Mouse (Mus musculus) midbrain, embryonic 13.5 days (tissue): ENCODE data around the gene Yy1. TPM values are rescaled to one million over a fixed set of nuclear protein-coding genes. Genes with fewer than 3 reads are reported as not detected.

Experiments used
- ATAC-seq: fragments of 200-750 bp; cut with Nextera tagmentation; 2 replicates; pipeline ENCODE4 v1.8.0; 2017; ENCODE audit warnings: mild to moderate bottlenecking, moderate TSS enrichment, moderate library complexity
- H3K27ac ChIP-seq: fragments of 300-500 bp; sonication (generic); 2 replicates; pipeline ENCODE4 v1.5.1; 2015; ENCODE audit warnings: inconsistent platforms, mild to moderate bottlenecking, moderate library complexity
- H3K27me3 ChIP-seq: fragments of 300-500 bp; sonication (generic); 2 replicates; pipeline ENCODE4 v1.6.1; 2015; ENCODE audit warnings: mild to moderate bottlenecking, inconsistent platforms
- H3K36me3 ChIP-seq: fragments of 300-500 bp; sonication (generic); 2 replicates; pipeline ENCODE4 v1.6.1; 2015; ENCODE audit warnings: mild to moderate bottlenecking, inconsistent platforms
- H3K4me1 ChIP-seq: fragments of 300-500 bp; sonication (generic); replicated peaks from 2 replicates; pipeline ENCODE4 v1.6.1; 2015; ENCODE audit warnings: inconsistent platforms
- H3K4me2 ChIP-seq: fragments of 300-500 bp; sonication (generic); replicated peaks from 2 replicates; pipeline ENCODE4 v1.6.1; 2015; ENCODE audit warnings: moderate library complexity, mild to moderate bottlenecking, inconsistent platforms
- H3K4me3 ChIP-seq: fragments of 300-500 bp; sonication (generic); replicated peaks from 2 replicates; pipeline ENCODE4 v1.5.1; 2015; ENCODE audit warnings: mild to moderate bottlenecking, inconsistent platforms
- H3K9ac ChIP-seq: fragments of 300-500 bp; sonication (generic); replicated peaks from 2 replicates; pipeline ENCODE4 v1.6.1; 2015; ENCODE audit warnings: mild to moderate bottlenecking, inconsistent platforms
- H3K9me3 ChIP-seq: fragments of 300-500 bp; sonication (generic); 2 replicates; pipeline ENCODE4 v1.6.1; 2016; ENCODE audit warnings: mild to moderate bottlenecking, inconsistent platforms
- WGBS: fragments of 180-500 bp; shearing (Covaris S2); methylation state at CpG from one replicate; pipeline ENCODE4 v1.1.7; 2015; 5-methylcytosine and 5-hydroxymethylcytosine counted together
- polyA plus RNA-seq: library from polyadenylated mRNA; unstranded; fragments of >200 nt; fragmentation: Nextera tagmentation; extraction: Ambion mirVana; gene quantifications from 2 replicates; pipeline ENCODE4 v1.2.1, GENCODE M21; 2015

Gene Yy1
- polyA plus RNA-seq, 1 experiment from 2014 or later = 14.7 TPM

DNA sequence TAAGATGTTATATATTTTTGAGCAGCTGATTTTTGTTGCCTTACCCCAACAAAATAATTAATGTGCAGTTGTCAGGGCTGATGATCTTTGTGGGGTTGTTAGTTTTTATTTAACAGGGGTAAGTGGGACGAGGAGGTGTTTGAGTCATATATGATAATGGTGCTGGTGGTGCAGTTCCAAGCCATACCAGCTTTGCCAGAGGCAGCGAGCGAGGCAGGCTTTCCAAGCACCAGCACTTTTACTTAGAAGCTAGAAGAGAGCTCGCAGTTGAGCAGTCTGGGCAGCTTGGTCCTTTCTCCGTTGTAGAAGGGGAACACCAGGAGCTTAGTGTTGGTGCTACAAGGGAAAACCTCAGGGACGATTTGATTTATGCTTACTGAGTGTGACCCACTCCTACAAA lies 19.7 kb downstream of the Yy1 start:
- Histone ChIP-seq H3K4me3 (no peak overlapping the region), H3K9me3 (no peaks in the 10 kb centered on the region), H3K4me2 (no peak overlapping the region), H3K27ac (no peak overlapping the region), H3K9ac (no peak overlapping the region), H3K36me3 (peaks cover 28% of the 10 kb centered on the region), H3K27me3 (no peaks in the 10 kb centered on the region), H3K4me1 (0 out of 2 replicates have a peak, but pooled peaks cover 4% of the 10 kb centered on the region)
- no peak for ATAC-seq
- WGBS = 89% methylated on average over 6 of the region's 6 CpGs

GRCm38 (mm10) chr12:108814470-108814869 lies 21.7 kb downstream of the Yy1 start:
- 0 out of 2 replicates have a peak, but pooled peaks cover 4% of the 10 kb centered on the region for H3K4me1 ChIP-seq
- H3K4me3 ChIP-seq = no peak overlapping the region
- H3K27ac ChIP-seq = no peak overlapping the region
- H3K9ac ChIP-seq = no peak overlapping the region
- ATAC-seq = no peak
- no peak overlapping the region for H3K4me2 ChIP-seq
- 97% methylated on average over 6 of the region's 6 CpGs for WGBS
- no peaks in the 10 kb centered on the region for H3K27me3 ChIP-seq
- peaks cover 31% of the 10 kb centered on the region for H3K36me3 ChIP-seq
- no peaks in the 10 kb centered on the region for H3K9me3 ChIP-seq

- H3K27me3 ChIP-seq = no peaks in the 10 kb centered on the region
- no peak overlapping the region for H3K4me2 ChIP-seq
- ATAC-seq = no peak
- H3K4me3 ChIP-seq = no peak overlapping the region
- H3K9ac ChIP-seq = no peak overlapping the region
- peaks cover 31% of the 10 kb centered on the region for H3K36me3 ChIP-seq
- WGBS = 90% methylated on average over 11 of the region's 11 CpGs
- H3K4me1 ChIP-seq = 0 out of 2 replicates have a peak, but pooled peaks cover 4% of the 10 kb centered on the region
- no peaks in the 10 kb centered on the region for H3K9me3 ChIP-seq
- H3K27ac ChIP-seq = no peak overlapping the region
Observed at GRCm38 (mm10) chr12:108816569-108816968, 23.8 kb downstream of the Yy1 start.

GRCm38 (mm10) chr12:108820461-108820860 lies 27.7 kb downstream of the Yy1 start:
- H3K4me3 ChIP-seq = no peak overlapping the region
- peaks cover 14% of the 10 kb centered on the region for H3K36me3 ChIP-seq
- WGBS = 93% methylated on average over 4 of the region's 4 CpGs
- no peaks in the 10 kb centered on the region for H3K4me1 ChIP-seq
- no peaks in the 10 kb centered on the region for H3K27me3 ChIP-seq
- no peak overlapping the region for H3K9ac ChIP-seq
- H3K9me3 ChIP-seq = no peaks in the 10 kb centered on the region
- H3K27ac ChIP-seq = no peak overlapping the region
- H3K4me2 ChIP-seq = no peak overlapping the region
- ATAC-seq = no peak

DNA sequence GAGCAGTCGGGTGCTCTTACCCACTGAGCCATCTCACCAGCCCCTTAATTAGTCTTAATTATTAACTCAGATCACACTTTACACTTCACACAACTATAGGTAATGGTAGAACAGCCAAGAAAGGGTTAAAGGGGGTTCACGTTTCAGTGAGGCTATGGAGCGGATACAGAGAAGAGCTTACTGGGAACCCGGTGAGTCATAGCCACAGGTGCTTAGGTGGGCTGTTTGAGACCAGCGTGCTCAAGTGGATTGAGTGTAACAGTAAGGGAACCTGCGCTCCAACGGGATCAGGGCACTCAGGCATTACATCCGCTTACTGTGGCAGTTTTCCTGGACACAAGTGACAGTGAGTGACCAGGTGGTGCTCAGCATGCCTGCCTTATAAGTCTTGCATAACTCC lies 30.3 kb downstream of the Yy1 start:
- Histone ChIP-seq H3K36me3 (peaks cover 30% of the 10 kb centered on the region), H3K27me3 (no peaks in the 10 kb centered on the region), H3K9ac (no peak overlapping the region), H3K4me3 (no peak overlapping the region), H3K4me1 (no peaks in the 10 kb centered on the region), H3K4me2 (no peak overlapping the region), H3K9me3 (no peaks in the 10 kb centered on the region), H3K27ac (no peak overlapping the region)
- WGBS = 78% methylated on average over 8 of the region's 8 CpGs
- ATAC-seq = no peak

- no peak for ATAC-seq
- peaks cover 28% of the 10 kb centered on the region for H3K36me3 ChIP-seq
- H3K4me2 ChIP-seq = no peak overlapping the region
- H3K4me3 ChIP-seq = no peak overlapping the region
- no peaks in the 10 kb centered on the region for H3K4me1 ChIP-seq
- no peaks in the 10 kb centered on the region for H3K9me3 ChIP-seq
- 94% methylated on average over 15 of the region's 15 CpGs for WGBS
- no peak overlapping the region; the same call in 1 of the 2 replicates for H3K9ac ChIP-seq
- no peak overlapping the region for H3K27ac ChIP-seq
- H3K27me3 ChIP-seq = no peaks in the 10 kb centered on the region
Observed at GRCm38 (mm10) chr12:108824225-108824874, 31.6 kb downstream of the Yy1 start.

DNA sequence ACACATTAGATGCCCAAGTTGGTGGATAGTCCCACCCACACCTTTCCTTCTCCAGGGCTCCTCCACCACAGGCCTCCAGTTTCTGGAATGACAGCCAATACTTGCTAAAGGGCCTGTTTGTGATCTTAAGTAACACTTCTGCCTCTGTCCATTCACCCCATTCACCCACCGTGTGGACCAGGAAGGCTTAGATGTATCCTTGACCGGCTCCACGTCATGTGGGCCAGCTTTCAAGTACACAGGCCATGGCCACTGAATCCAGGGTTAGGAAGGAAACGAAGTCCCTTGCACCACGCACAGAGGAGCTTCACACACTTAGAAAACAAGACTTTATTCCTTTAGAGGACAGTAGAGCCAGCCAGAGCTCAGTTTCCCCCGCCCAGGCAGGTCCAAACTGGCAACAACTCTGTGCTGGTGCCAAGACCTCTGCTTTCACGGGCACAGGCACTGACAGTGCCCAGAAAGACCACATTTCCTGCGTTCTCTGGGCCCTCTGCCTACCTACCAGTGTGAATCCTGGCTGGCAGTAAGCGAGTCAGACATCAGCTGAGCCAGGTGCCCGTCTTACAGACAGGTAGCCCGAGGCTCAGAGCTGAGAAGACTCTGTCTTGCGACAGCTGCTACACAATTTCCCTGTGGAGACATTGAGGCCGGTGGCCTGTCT lies 32.9 kb downstream of the Yy1 start:
- WGBS = 96% methylated on average over 13 of the region's 13 CpGs
- Histone ChIP-seq H3K36me3 (peaks cover 27% of the 10 kb centered on the region), H3K27ac (no peak overlapping the region), H3K4me1 (no peaks in the 10 kb centered on the region), H3K9me3 (no peaks in the 10 kb centered on the region), H3K4me3 (no peak overlapping the region), H3K9ac (no peak overlapping the region), H3K4me2 (no peak overlapping the region), H3K27me3 (no peaks in the 10 kb centered on the region)
- ATAC-seq = no peak

GRCm38 (mm10) chr12:108826282-108826957 lies 33.6 kb downstream of the Yy1 start:
- 94% methylated on average over 19 of the region's 19 CpGs for WGBS
- no peak overlapping the region for H3K4me3 ChIP-seq
- peaks cover 29% of the 10 kb centered on the region for H3K36me3 ChIP-seq
- no peaks in the 10 kb centered on the region for H3K4me1 ChIP-seq
- H3K9me3 ChIP-seq = no peaks in the 10 kb centered on the region
- no peak overlapping the region for H3K4me2 ChIP-seq
- H3K9ac ChIP-seq = no peak overlapping the region
- H3K27ac ChIP-seq = no peak overlapping the region
- no peaks in the 10 kb centered on the region for H3K27me3 ChIP-seq
- ATAC-seq = no peak

DNA sequence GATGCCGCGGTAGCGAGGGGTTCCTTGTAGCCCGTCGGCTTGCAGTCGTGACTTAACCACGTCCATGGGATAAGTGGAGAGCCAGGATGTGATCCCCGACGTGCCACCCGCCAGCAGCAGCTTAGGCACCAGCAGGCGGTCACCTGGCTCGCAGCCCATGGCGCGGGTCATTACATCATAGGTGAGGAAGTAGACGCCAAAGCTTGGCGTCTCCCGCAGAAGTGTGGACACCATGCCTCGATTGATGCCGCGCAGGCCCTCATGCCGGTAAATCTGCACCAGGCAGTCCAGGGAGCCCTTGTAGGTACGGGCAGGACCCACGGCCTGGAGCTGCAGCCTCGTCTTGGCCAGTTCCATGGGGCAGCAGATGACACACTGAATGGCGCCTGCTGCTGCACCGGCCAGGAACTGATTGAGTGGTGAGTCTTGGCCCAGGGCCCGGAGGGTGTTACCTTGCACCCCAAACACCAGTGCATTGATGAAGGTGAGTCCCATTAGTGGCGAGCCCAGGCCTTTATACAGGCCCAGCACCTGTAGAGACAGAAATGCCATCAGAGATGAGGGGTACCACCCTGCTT lies 34.3 kb downstream of the Yy1 start:
- Histone ChIP-seq H3K36me3 (peaks cover 29% of the 10 kb centered on the region), H3K27ac (no peak overlapping the region), H3K4me2 (no peak overlapping the region), H3K4me1 (peaks cover 3% of the 10 kb centered on the region), H3K4me3 (no peak overlapping the region), H3K27me3 (no peaks in the 10 kb centered on the region), H3K9me3 (no peaks in the 10 kb centered on the region), H3K9ac (no peak overlapping the region)
- 95% methylated on average over 28 of the region's 28 CpGs for WGBS
- ATAC-seq = no peak

- 96% methylated on average over 6 of the region's 6 CpGs for WGBS
- Histone ChIP-seq H3K4me1 (peaks cover 7% of the 10 kb centered on the region), H3K27me3 (no peaks in the 10 kb centered on the region), H3K4me2 (no peak overlapping the region), H3K4me3 (no peak overlapping the region), H3K9ac (no peak overlapping the region), H3K36me3 (peaks cover 29% of the 10 kb centered on the region), H3K9me3 (no peaks in the 10 kb centered on the region), H3K27ac (no peak overlapping the region)
- ATAC-seq = no peak
Observed at GRCm38 (mm10) chr12:108827641-108828040, 34.9 kb downstream of the Yy1 start.

GRCm38 (mm10) chr12:108829636-108830035 lies 36.9 kb downstream of the Yy1 start:
- Histone ChIP-seq H3K9ac (no peak overlapping the region), H3K36me3 (peaks cover 29% of the 10 kb centered on the region), H3K4me3 (no peak overlapping the region), H3K4me2 (no peak overlapping the region), H3K4me1 (peaks cover 23% of the 10 kb centered on the region), H3K9me3 (no peaks in the 10 kb centered on the region), H3K27me3 (no peaks in the 10 kb centered on the region; the same call in 1 of the 2 replicates), H3K27ac (no peak overlapping the region)
- 84% methylated on average over 5 of the region's 5 CpGs for WGBS
- no peak for ATAC-seq

DNA sequence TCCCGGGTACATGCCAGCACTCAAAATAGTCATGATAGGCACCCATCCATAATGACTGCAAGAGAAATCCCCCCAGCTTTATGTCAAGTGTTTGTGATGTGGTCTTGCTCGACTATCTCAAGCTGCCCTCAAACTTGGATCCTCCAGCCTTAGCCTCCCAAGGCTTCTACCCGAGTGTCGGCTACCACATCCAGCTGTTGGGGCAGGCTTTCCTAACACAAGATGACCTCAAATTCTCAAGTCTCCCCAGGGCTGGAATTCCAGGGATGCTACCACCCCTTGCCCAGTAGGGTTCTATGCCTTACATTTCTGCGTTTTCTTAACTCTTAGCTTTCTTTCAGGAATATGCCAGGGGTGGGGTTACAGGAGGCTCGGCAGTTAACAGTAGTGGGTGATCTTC lies 37.6 kb downstream of the Yy1 start:
- ATAC-seq = no peak
- Histone ChIP-seq H3K36me3 (peaks cover 29% of the 10 kb centered on the region), H3K9ac (no peak overlapping the region), H3K9me3 (no peaks in the 10 kb centered on the region), H3K4me3 (no peak overlapping the region), H3K4me2 (no peak overlapping the region), H3K27ac (no peak overlapping the region), H3K4me1 (peaks cover 30% of the 10 kb centered on the region), H3K27me3 (no peaks in the 10 kb centered on the region; the same call in 1 of the 2 replicates)
- 89% methylated on average over 6 of the region's 6 CpGs for WGBS
